Mouse (Mus musculus): ENCODE results near the gene Aebp1. TPM values are rescaled to one million over a fixed set of nuclear protein-coding genes. Genes with fewer than 3 reads are reported as not detected.

Aebp1 gene
- total and polyA plus RNA-seq, 3 experiments: not detected

DNA sequence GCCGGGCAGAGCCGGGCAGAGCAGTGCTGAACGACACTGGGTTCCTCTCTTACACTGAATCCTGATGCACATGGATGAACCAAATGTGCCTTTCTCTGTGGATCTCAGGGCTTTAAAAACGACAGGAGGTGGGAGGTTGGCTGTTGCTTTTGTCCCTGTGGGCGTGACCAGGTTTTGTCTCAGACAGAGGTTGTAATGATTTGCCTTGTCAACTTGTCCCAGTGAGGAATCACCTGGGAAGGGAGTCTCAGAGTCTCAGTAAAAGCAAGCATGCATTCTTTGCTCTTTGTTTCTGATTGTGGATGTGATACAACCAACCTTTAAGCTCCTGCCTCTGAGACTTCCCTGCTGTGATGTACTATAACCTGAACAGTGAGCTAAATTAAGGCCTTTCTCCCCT lies 45.3 kb downstream of the Aebp1 start:
- H3K27me3 ChIP-seq (ENCODE audit: insufficient read depth, low read length): peaks cover 29% of the 10 kb centered on the region
- no peak for DNase-seq (ENCODE audit: low spot score)
- H3K36me3 ChIP-seq (replicated peaks): no peaks in the 10 kb centered on the region
- no peaks in the 10 kb centered on the region for H3K9me3 ChIP-seq (replicated peaks)
- H3K4me3 ChIP-seq (ENCODE audit: low read depth, low read length): no peak overlapping the region
- TF ChIP-seq CTCF (IDR thresholded peaks at IDR 0.05; ENCODE audit: low read depth, low read length): no peak
- TF ChIP-seq TAL1 (conservative IDR thresholded peaks at IDR 0.05; ENCODE audit: low read depth, low read length): no peak
- TF ChIP-seq GATA2 (IDR thresholded peaks at IDR 0.05; ENCODE audit: borderline replicate concordance, low read depth, low read length): no peak
- TF ChIP-seq POLR2AphosphoS5 (IDR thresholded peaks at IDR 0.05; ENCODE audit: insufficient replicate concordance, low read depth, low read length): no peak
- TF ChIP-seq GATA1 (IDR thresholded peaks at IDR 0.05; ENCODE audit: borderline replicate concordance, low read length): no peak
- no peaks in the 10 kb centered on the region for H3K4me1 ChIP-seq (ENCODE audit: insufficient read depth, low read depth, low read length)
- ATAC-seq (ENCODE audit: extremely low read depth, insufficient number of reproducible peaks, low FRiP score, poor library complexity, severe bottlenecking): no peak

DNA sequence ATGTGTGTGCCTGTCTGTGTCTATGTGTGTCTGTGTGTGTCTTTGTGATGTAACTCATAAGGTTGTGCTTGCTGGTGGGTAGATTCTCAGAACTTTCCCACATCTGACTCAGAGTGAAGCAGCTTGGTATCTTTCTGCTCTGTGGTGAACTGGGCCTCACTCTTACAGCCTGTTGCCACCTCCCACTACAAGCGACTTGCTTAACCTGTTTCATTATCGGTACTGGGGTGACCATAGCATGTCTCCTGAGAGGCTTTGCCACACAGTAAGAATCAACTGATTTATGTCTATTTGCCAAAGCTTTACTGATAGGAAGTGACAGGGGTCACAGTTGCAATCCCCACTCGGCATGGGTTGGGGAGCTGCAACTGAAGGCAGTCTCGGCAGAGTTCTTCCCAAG lies 46.9 kb downstream of the Aebp1 start:
- DNase-seq (ENCODE audit: low spot score) (no peak), ATAC-seq (ENCODE audit: extremely low read depth, insufficient number of reproducible peaks, low FRiP score, poor library complexity, severe bottlenecking) (no peak)
- Histone ChIP-seq H3K4me3 (ENCODE audit: low read depth, low read length) (no peak overlapping the region), H3K9me3 (replicated peaks) (no peaks in the 10 kb centered on the region), H3K4me1 (ENCODE audit: insufficient read depth, low read depth, low read length) (no peaks in the 10 kb centered on the region), H3K27me3 (ENCODE audit: insufficient read depth, low read length) (peaks cover 29% of the 10 kb centered on the region; the same call in 1 of the 2 replicates), H3K36me3 (replicated peaks) (no peaks in the 10 kb centered on the region)
- TF ChIP-seq POLR2AphosphoS5 (IDR thresholded peaks at IDR 0.05; ENCODE audit: insufficient replicate concordance, low read depth, low read length) (no peak), TAL1 (conservative IDR thresholded peaks at IDR 0.05; ENCODE audit: low read depth, low read length) (no peak), GATA2 (IDR thresholded peaks at IDR 0.05; ENCODE audit: borderline replicate concordance, low read depth, low read length) (no peak), GATA1 (IDR thresholded peaks at IDR 0.05; ENCODE audit: borderline replicate concordance, low read length) (no peak), CTCF (IDR thresholded peaks at IDR 0.05; ENCODE audit: low read depth, low read length) (no peak)

DNA sequence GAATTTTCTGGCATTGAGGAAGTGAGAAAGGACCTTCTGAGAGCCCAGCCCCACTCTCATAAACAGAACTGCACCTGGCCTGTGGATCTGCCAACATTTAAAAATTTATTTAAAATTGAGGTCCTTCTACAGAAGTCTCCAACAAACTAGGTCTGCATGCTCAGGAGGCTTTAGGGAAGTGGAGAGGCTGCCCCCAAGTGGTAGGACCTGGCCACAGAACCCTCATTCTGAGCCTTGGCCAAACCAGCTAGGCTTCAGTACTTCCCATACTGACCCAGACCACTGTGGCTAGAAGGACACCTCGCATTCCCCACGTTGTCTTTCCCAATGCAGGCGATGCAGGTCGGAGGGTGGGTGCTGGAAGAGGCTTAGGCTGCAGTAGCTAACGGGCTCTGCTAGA lies 50.9 kb downstream of the Aebp1 start:
- no peak overlapping the region for H3K4me3 ChIP-seq (ENCODE audit: low read depth, low read length)
- DNase-seq (ENCODE audit: low spot score) (peak; percentile 23), ATAC-seq (ENCODE audit: extremely low read depth, insufficient number of reproducible peaks, low FRiP score, poor library complexity, severe bottlenecking) (no peak)
- no peaks in the 10 kb centered on the region for H3K9me3 ChIP-seq (replicated peaks)
- peaks cover 4% of the 10 kb centered on the region; the same call in 1 of the 2 replicates for H3K4me1 ChIP-seq (ENCODE audit: insufficient read depth, low read depth, low read length)
- peaks cover 24% of the 10 kb centered on the region for H3K27me3 ChIP-seq (ENCODE audit: insufficient read depth, low read length)
- TF ChIP-seq GATA1 (IDR thresholded peaks at IDR 0.05; ENCODE audit: borderline replicate concordance, low read length) (no peak), GATA2 (IDR thresholded peaks at IDR 0.05; ENCODE audit: borderline replicate concordance, low read depth, low read length) (no peak), CTCF (IDR thresholded peaks at IDR 0.05; ENCODE audit: low read depth, low read length) (no peak), POLR2AphosphoS5 (IDR thresholded peaks at IDR 0.05; ENCODE audit: insufficient replicate concordance, low read depth, low read length) (no peak), TAL1 (conservative IDR thresholded peaks at IDR 0.05; ENCODE audit: low read depth, low read length) (no peak)
- H3K36me3 ChIP-seq (replicated peaks): no peaks in the 10 kb centered on the region

DNA sequence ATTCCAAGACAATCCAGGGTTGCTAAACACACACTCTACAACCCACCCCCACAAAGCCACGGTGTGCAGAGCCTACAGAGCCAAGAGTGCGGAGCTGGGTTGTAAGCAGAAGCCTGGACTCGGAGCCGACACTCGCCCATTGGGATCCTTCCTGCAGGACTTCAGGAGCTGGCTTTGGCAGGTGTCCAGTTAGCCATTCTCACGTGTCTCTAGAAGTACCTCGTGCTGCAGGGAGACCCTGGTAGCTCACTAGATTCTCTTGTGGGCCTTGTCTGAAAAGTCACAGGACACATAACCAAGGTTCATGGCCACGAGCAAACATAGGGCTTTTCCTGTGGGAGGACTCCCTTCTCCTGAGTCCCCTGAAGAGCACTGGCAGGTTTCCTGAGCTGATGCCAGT lies 51.5 kb downstream of the Aebp1 start:
- H3K4me3 ChIP-seq (ENCODE audit: low read depth, low read length): no peak overlapping the region
- peaks cover 4% of the 10 kb centered on the region; the same call in 1 of the 2 replicates for H3K4me1 ChIP-seq (ENCODE audit: insufficient read depth, low read depth, low read length)
- no peaks in the 10 kb centered on the region for H3K9me3 ChIP-seq (replicated peaks)
- DNase-seq (ENCODE audit: low spot score): no peak
- H3K27me3 ChIP-seq (ENCODE audit: insufficient read depth, low read length): peaks cover 24% of the 10 kb centered on the region
- TF ChIP-seq POLR2AphosphoS5 (IDR thresholded peaks at IDR 0.05; ENCODE audit: insufficient replicate concordance, low read depth, low read length) (no peak), TAL1 (conservative IDR thresholded peaks at IDR 0.05; ENCODE audit: low read depth, low read length) (no peak), GATA1 (IDR thresholded peaks at IDR 0.05; ENCODE audit: borderline replicate concordance, low read length) (no peak), CTCF (IDR thresholded peaks at IDR 0.05; ENCODE audit: low read depth, low read length) (no peak), GATA2 (IDR thresholded peaks at IDR 0.05; ENCODE audit: borderline replicate concordance, low read depth, low read length) (no peak)
- H3K36me3 ChIP-seq (replicated peaks): no peaks in the 10 kb centered on the region
- ATAC-seq (ENCODE audit: extremely low read depth, insufficient number of reproducible peaks, low FRiP score, poor library complexity, severe bottlenecking): no peak

DNA sequence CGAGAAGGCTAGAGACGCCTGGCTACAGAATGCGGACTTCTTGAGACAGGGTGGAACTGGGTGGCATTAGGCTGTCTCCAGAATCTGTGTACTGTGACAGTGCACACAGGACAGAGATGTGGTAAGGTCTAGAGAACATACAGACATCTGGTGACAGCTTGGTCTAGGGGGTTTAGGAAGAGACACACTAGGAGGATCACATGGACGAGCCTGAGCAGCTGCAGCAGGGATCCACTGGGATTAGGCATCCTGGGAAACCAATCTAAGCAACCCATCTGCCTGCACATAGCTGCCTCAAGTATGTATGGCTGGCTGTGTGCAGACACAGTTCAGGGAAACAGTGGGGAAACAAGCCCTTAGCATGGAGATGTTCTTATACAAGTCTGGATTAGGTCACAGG lies 52.2 kb downstream of the Aebp1 start:
- no peaks in the 10 kb centered on the region for H3K36me3 ChIP-seq (replicated peaks)
- ATAC-seq (ENCODE audit: extremely low read depth, insufficient number of reproducible peaks, low FRiP score, poor library complexity, severe bottlenecking): no peak
- peaks cover 22% of the 10 kb centered on the region for H3K27me3 ChIP-seq (ENCODE audit: insufficient read depth, low read length)
- TF ChIP-seq POLR2AphosphoS5 (IDR thresholded peaks at IDR 0.05; ENCODE audit: insufficient replicate concordance, low read depth, low read length) (no peak), GATA1 (IDR thresholded peaks at IDR 0.05; ENCODE audit: borderline replicate concordance, low read length) (no peak), GATA2 (IDR thresholded peaks at IDR 0.05; ENCODE audit: borderline replicate concordance, low read depth, low read length) (no peak), CTCF (IDR thresholded peaks at IDR 0.05; ENCODE audit: low read depth, low read length) (no peak), TAL1 (conservative IDR thresholded peaks at IDR 0.05; ENCODE audit: low read depth, low read length) (no peak)
- DNase-seq (ENCODE audit: low spot score): no peak
- H3K9me3 ChIP-seq (replicated peaks): no peaks in the 10 kb centered on the region
- H3K4me1 ChIP-seq (ENCODE audit: insufficient read depth, low read depth, low read length): peaks cover 4% of the 10 kb centered on the region; the same call in 1 of the 2 replicates
- H3K4me3 ChIP-seq (ENCODE audit: low read depth, low read length): no peak overlapping the region

DNA sequence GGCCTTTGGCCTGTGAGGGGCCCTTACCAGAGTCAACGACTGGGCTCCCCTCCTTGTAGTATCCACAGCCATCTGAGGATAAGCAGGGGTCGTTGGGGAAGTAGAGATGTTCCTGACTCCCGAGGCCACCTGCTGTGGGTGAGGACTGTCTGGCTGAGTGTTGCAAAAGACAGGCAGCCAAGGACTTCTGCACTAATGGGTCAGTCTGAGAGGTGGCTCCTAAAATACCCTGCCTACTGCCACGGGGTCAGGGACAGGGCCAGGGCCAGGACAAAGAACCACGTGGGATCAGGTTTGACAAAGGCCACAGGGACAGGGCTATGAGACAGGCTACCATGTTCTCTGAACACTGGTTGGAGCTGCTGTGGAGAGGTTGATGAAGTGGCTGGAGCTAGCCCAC lies 53.2 kb downstream of the Aebp1 start:
- H3K27me3 ChIP-seq (ENCODE audit: insufficient read depth, low read length): peaks cover 22% of the 10 kb centered on the region
- no peak overlapping the region for H3K4me3 ChIP-seq (ENCODE audit: low read depth, low read length)
- H3K9me3 ChIP-seq (replicated peaks): no peaks in the 10 kb centered on the region
- TF ChIP-seq GATA2 (IDR thresholded peaks at IDR 0.05; ENCODE audit: borderline replicate concordance, low read depth, low read length): no peak
- TF ChIP-seq TAL1 (conservative IDR thresholded peaks at IDR 0.05; ENCODE audit: low read depth, low read length): no peak
- no peak for TF ChIP-seq CTCF (IDR thresholded peaks at IDR 0.05; ENCODE audit: low read depth, low read length)
- TF ChIP-seq POLR2AphosphoS5 (IDR thresholded peaks at IDR 0.05; ENCODE audit: insufficient replicate concordance, low read depth, low read length): no peak
- TF ChIP-seq GATA1 (IDR thresholded peaks at IDR 0.05; ENCODE audit: borderline replicate concordance, low read length): no peak
- H3K4me1 ChIP-seq (ENCODE audit: insufficient read depth, low read depth, low read length): peaks cover 4% of the 10 kb centered on the region; the same call in 1 of the 2 replicates
- ATAC-seq (ENCODE audit: extremely low read depth, insufficient number of reproducible peaks, low FRiP score, poor library complexity, severe bottlenecking) (no peak), DNase-seq (ENCODE audit: low spot score) (no peak)
- H3K36me3 ChIP-seq (replicated peaks): no peaks in the 10 kb centered on the region

Measured in G1E (cell line).